Comparison of ENCODE assay signal across 28 mouse cellular contexts in genomic region chr12:85550435-85550834, GRCm38 (mm10). TPM values are rescaled to one million over a fixed set of nuclear protein-coding genes. Genes with fewer than 3 reads are reported as not detected.
DNase-seq lines count a peak whose midpoint lies in the region; ATAC-seq and TF ChIP-seq lines count a peak whose summit lies in the region.
"Had no signal": no experiment of that assay in that cellular context is flagged by ENCODE, and none has a peak within 500 bp of the region (broad histone marks: within the 10 kb centered on the region; RNA-seq: fewer than 3 reads in every experiment).

No protein-coding gene starts in this region.

- ATAC-seq in G1E (ENCODE audit: extremely low read depth, insufficient number of reproducible peaks, low FRiP score, poor library complexity, severe bottlenecking): no peak
- ATAC-seq in CD4-positive, CD25-positive, alpha-beta regulatory T cell, adult 4 months: no peak
- ATAC-seq: activated CD4-positive, CD25-positive, alpha-beta regulatory T cell, adult 4 months; forebrain, embryonic 13.5 days; forebrain, embryonic 16.5 days; hindbrain, postnatal 0 days; inflammation-experienced regulatory T-cells, adult 6 months; Patski had no signal

- intact Hi-C loops in left cerebral cortex, postnatal 36 days (cut with DNase I): no loop called here

- TF ChIP-seq CTCF in testis, adult 2 months (IDR thresholded peaks at IDR 0.05; ENCODE audit: control insufficient read depth, insufficient read depth, insufficient replicate concordance, low read depth, low read length): no peak
- TF ChIP-seq CTCF in G1E (IDR thresholded peaks at IDR 0.05; ENCODE audit: low read depth, low read length): no peak

- no peak for TF ChIP-seq POLR2A in testis, adult 2 months (IDR thresholded peaks at IDR 0.05; ENCODE audit: control insufficient read depth, low read depth, low read length)

- no peaks in the 10 kb centered on the region for H3K9me3 ChIP-seq in G1E (replicated peaks)
- H3K9me3 ChIP-seq: forebrain, embryonic 10.5 days; forebrain, embryonic 13.5 days; heart, embryonic 10.5 days had no signal

- no peak overlapping the region for H3K27ac ChIP-seq in testis, adult 2 months (ENCODE audit: control insufficient read depth, insufficient read depth, low read depth, low read length)
- H3K27ac ChIP-seq: forebrain, embryonic 10.5 days; forebrain, embryonic 13.5 days; heart, adult 2 months; heart, embryonic 10.5 days; heart, embryonic 13.5 days; hindbrain, embryonic 14.5 days; hindbrain, postnatal 0 days had no signal

- no peaks in the 10 kb centered on the region for H3K36me3 ChIP-seq in testis, adult 2 months (ENCODE audit: control insufficient read depth, insufficient read depth, low read length)
- no peaks in the 10 kb centered on the region for H3K36me3 ChIP-seq in G1E (replicated peaks)
- H3K36me3 ChIP-seq: forebrain, embryonic 10.5 days; heart, embryonic 10.5 days; heart, embryonic 13.5 days had no signal

- H3K4me1 ChIP-seq in testis, adult 2 months (ENCODE audit: control insufficient read depth, insufficient read depth, low read length): no peaks in the 10 kb centered on the region
- H3K4me1 ChIP-seq in G1E (ENCODE audit: insufficient read depth, low read depth, low read length): no peaks in the 10 kb centered on the region
- H3K4me1 ChIP-seq: forebrain, embryonic 13.5 days had no signal

- H3K27me3 ChIP-seq in testis, adult 2 months (ENCODE audit: control insufficient read depth, insufficient read depth, low read length): no peaks in the 10 kb centered on the region
- H3K27me3 ChIP-seq in G1E (ENCODE audit: insufficient read depth, low read length): peaks cover 20% of the 10 kb centered on the region
- H3K27me3 ChIP-seq: forebrain, embryonic 13.5 days; heart, embryonic 13.5 days; Patski had no signal

- DNase-seq in testis, postnatal 14 days (ENCODE audit: low spot score): no peak
- DNase-seq in G1E (ENCODE audit: low spot score) (peak; percentile 21), ZHBTc4 (ENCODE audit: low read depth, low spot score) (peak; percentile 40)
- no peak for DNase-seq in left cerebral cortex, postnatal 36 days (ENCODE audit: low spot score in 2 of 2)
- no peak for DNase-seq in lung, postnatal 25 days (ENCODE audit: low spot score)
- DNase-seq: adrenal gland, adult 8-10 months; adrenal gland, postnatal 36 days; B cell, adult 2 months; cerebellum, adult 18-20 months; cerebellum, adult 9-10 months; cerebellum, postnatal 14 days; gastrocnemius, postnatal 10 days; gastrocnemius, postnatal 36 days; heart, adult 2 months; heart, postnatal 14 days; heart, postnatal 4 days had no signal

- peak overlapping the region; percentile 53 for H3K4me3 ChIP-seq in testis, adult 2 months (ENCODE audit: control insufficient read depth, low read depth, low read length)
- no peak overlapping the region for H3K4me3 ChIP-seq in G1E (ENCODE audit: low read depth, low read length)
- H3K4me3 ChIP-seq: forebrain, embryonic 10.5 days; forebrain, embryonic 13.5 days; heart, adult 2 months; heart, embryonic 10.5 days; heart, embryonic 13.5 days had no signal

RNA-seq across cellular contexts. Expression of gene Jdp2, which starts 48.4 kb away (rescaled TPM):
- polyA plus RNA-seq in testis, adult 2 months (2012; rRNA removed): 0.81 and 0.91 TPM in 2 replicates
- total RNA-seq in G1E (2014; fragmentation: Nextera tagmentation) (not detected in 2 replicates), G1E (2017) (not detected in 2 replicates)
- not detected in 2 replicates for polyA plus RNA-seq in G1E (2012)
- polyA plus RNA-seq in CD4-positive, CD25-positive, alpha-beta regulatory T cell, adult 4 months (2017; shearing (Covaris generic)): under 1 TPM in 1 of 2 experiments, not detected in 1; 0.20 TPM
- 10 to 100 TPM; 73.7 to 82.5 TPM for total RNA-seq in left cerebral cortex, postnatal 36 days (2021)
- polyA plus RNA-seq: activated CD4-positive, CD25-positive, alpha-beta regulatory T cell, adult 4 months; forebrain, embryonic 13.5 days had no signal

Comparison
In these comparisons a context has a peak if more than half of its experiments do, and no peak if none do; other contexts are left out.
1. DNase-seq: peak in G1E (single experiment) and ZHBTc4 (single experiment); none in testis, postnatal 14 days (single experiment), left cerebral cortex, postnatal 36 days (0 of 2) and lung, postnatal 25 days (single experiment).